Mouse (Mus musculus): ENCODE results near the gene Gm3500. TPM values are rescaled to one million over a fixed set of nuclear protein-coding genes. Genes with fewer than 3 reads are reported as not detected.

Gene Gm3500
- polyA plus RNA-seq (2014; fragmentation: Illumina TruSeq; extraction: RNeasy Lipid Tissue Mini Kit (QIAGEN cat#74804); ENCODE audit: low read depth, low replicate concordance): not detected

DNA sequence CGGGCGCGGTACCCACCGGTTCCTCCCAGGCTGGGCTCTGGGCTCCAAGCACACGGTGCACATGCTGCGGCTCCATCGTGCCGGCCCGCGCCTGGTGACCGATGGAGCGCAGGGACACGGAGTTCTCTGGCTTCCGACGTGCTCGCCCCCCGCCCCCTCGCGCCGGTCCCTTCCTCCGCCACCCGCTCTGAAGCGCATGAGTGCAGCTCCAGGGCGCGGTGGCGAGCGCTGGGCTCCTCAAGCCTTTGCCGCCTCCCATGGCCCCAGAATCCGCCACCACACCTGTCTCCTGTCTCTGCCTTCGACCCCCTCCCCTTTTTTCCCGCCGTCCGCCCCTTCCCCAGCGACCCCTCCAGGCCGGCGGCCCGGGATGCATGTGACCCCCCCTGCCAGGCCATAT is at the start of gene Gm3500:
Gene Gm3500 (minus strand): TSS at position 101 of the 400 bp plus-strand sequence.

DNA sequence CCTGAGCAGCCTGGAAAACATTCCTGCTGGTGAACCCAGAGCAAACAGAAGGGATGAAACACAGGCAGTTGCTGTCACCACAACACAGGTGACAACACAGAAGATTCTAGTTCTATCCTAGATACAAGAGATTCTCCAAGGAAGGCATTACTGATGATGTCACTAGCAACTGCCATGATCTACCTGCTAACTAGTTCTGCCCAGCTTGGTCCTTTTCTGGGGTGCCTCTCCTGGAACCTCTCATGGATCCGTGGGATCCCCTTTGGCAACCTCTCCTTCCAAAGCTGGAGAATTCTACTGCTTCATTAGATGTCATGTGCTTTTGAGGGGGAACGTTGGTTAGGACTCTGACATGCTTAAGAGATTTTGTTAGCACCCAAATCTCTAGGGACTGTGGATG is 54.0 kb downstream of the Gm3500 start, which contains the start of gene Gm3542:
Gene Gm3542 (minus strand): TSS at position 101 of the 400 bp plus-strand sequence.

Other genes starting within 250 kb of the Gm3500 start
- not detected for gene Gm3317, start 224.5 kb downstream of the Gm3500 start, polyA plus RNA-seq (2014; fragmentation: Illumina TruSeq; extraction: RNeasy Lipid Tissue Mini Kit (QIAGEN cat#74804); ENCODE audit: low read depth, low replicate concordance)
- gene Gm8271, start 203.3 kb downstream of the Gm3500 start, polyA plus RNA-seq (2014; fragmentation: Illumina TruSeq; extraction: RNeasy Lipid Tissue Mini Kit (QIAGEN cat#74804); ENCODE audit: low read depth, low replicate concordance): not detected
- gene Gm3526, start 128.5 kb downstream of the Gm3500 start, polyA plus RNA-seq (2014; fragmentation: Illumina TruSeq; extraction: RNeasy Lipid Tissue Mini Kit (QIAGEN cat#74804); ENCODE audit: low read depth, low replicate concordance): not detected
- not detected for gene Gm3542, start 54.1 kb downstream of the Gm3500 start, polyA plus RNA-seq (2014; fragmentation: Illumina TruSeq; extraction: RNeasy Lipid Tissue Mini Kit (QIAGEN cat#74804); ENCODE audit: low read depth, low replicate concordance)
- gene Gm3194, start 66.4 kb upstream of the Gm3500 start, polyA plus RNA-seq (2014; fragmentation: Illumina TruSeq; extraction: RNeasy Lipid Tissue Mini Kit (QIAGEN cat#74804); ENCODE audit: low read depth, low replicate concordance): 0.79 TPM
- not detected for gene Gm8246, start 88.8 kb upstream of the Gm3500 start, polyA plus RNA-seq (2014; fragmentation: Illumina TruSeq; extraction: RNeasy Lipid Tissue Mini Kit (QIAGEN cat#74804); ENCODE audit: low read depth, low replicate concordance)
- not detected for gene Gm3187, start 95.2 kb upstream of the Gm3500 start, polyA plus RNA-seq (2014; fragmentation: Illumina TruSeq; extraction: RNeasy Lipid Tissue Mini Kit (QIAGEN cat#74804); ENCODE audit: low read depth, low replicate concordance)
- gene Gm3488, start 112.6 kb upstream of the Gm3500 start, polyA plus RNA-seq (2014; fragmentation: Illumina TruSeq; extraction: RNeasy Lipid Tissue Mini Kit (QIAGEN cat#74804); ENCODE audit: low read depth, low replicate concordance): 0.66 TPM
- gene Gm3532, start 149.4 kb upstream of the Gm3500 start, polyA plus RNA-seq (2014; fragmentation: Illumina TruSeq; extraction: RNeasy Lipid Tissue Mini Kit (QIAGEN cat#74804); ENCODE audit: low read depth, low replicate concordance): not detected
- gene Gm8265, start 244.0 kb upstream of the Gm3500 start, polyA plus RNA-seq (2014; fragmentation: Illumina TruSeq; extraction: RNeasy Lipid Tissue Mini Kit (QIAGEN cat#74804); ENCODE audit: low read depth, low replicate concordance): not detected

All from sigmoid colon, adult 10 weeks (tissue).